Mouse (Mus musculus) activated CD4-positive, CD25-positive, alpha-beta regulatory T cell, adult 4 months (primary cell): ENCODE results near the gene Itga7. TPM values are rescaled to one million over a fixed set of nuclear protein-coding genes. Genes with fewer than 3 reads are reported as not detected.
"Not testable (repeated sequence)": the region's sequence is repeated elsewhere in the genome, so short reads cannot be mapped to it uniquely, and the experiment has no call there.

ENCODE experiments used
- ATAC-seq: one replicate; pipeline ENCODE4 v1.8.0; 2017
- polyA plus RNA-seq, 2 experiments: library from polyadenylated mRNA; unstranded; fragments of 100-300 nt; shearing (Covaris generic); gene quantifications; one replicate each; pipeline ENCODE4 v1.2.1; 2017

The Itga7 gene
- polyA plus RNA-seq, 2 experiments from 2014 or later = 2.9 to 6.1 TPM

- ATAC-seq = no peak
These were observed 2.3 kb downstream of the Itga7 start for GRCm38 (mm10) chr10:128935826-128936440.

GRCm38 (mm10) chr10:128937756-128938390 is 4.3 kb downstream of the Itga7 start:
- ATAC-seq = no peak

- ATAC-seq = no peak
These were observed 4.8 kb downstream of the Itga7 start for GRCm38 (mm10) chr10:128938457-128938856.

GRCm38 (mm10) chr10:128938974-128939373 is 5.4 kb downstream of the Itga7 start:
- no peak for ATAC-seq

GRCm38 (mm10) chr10:128940475-128941061 is 7.0 kb downstream of the Itga7 start:
- peak; percentile 97 for ATAC-seq

GRCm38 (mm10) chr10:128945675-128946074 is 12.1 kb downstream of the Itga7 start:
- ATAC-seq = no peak

- ATAC-seq = no peak
These were observed 13.9 kb downstream of the Itga7 start for GRCm38 (mm10) chr10:128947496-128947895.

GRCm38 (mm10) chr10:128950208-128950887 is 16.7 kb downstream of the Itga7 start:
- ATAC-seq = no peak

- ATAC-seq = no peak
These were observed 24.7 kb downstream of the Itga7 start for GRCm38 (mm10) chr10:128958340-128958739.

GRCm38 (mm10) chr10:128960142-128960541 is 26.5 kb downstream of the Itga7 start:
- ATAC-seq = no peak

- no peak for ATAC-seq
These were observed 27.3 kb downstream of the Itga7 start, which contains the start of gene Mettl7b for GRCm38 (mm10) chr10:128960590-128961584. Gene Mettl7b (minus strand): TSS chr10:128960988.

GRCm38 (mm10) chr10:128964961-128965360 is 31.3 kb downstream of the Itga7 start:
- no peak for ATAC-seq

- ATAC-seq = no peak
These were observed 32.3 kb downstream of the Itga7 start for GRCm38 (mm10) chr10:128965871-128966270.

GRCm38 (mm10) chr10:128968341-128968749 is 34.7 kb downstream of the Itga7 start:
- no peak for ATAC-seq

GRCm38 (mm10) chr10:128970740-128971250 is 37.2 kb downstream of the Itga7 start:
- no peak for ATAC-seq

- ATAC-seq = no peak
These were observed 39.2 kb downstream of the Itga7 start for GRCm38 (mm10) chr10:128972841-128973240.

- no peak for ATAC-seq
These were observed 42.8 kb downstream of the Itga7 start for GRCm38 (mm10) chr10:128976395-128976794.

GRCm38 (mm10) chr10:128977522-128978114 is 44.0 kb downstream of the Itga7 start:
- ATAC-seq = peak; percentile 43

GRCm38 (mm10) chr10:128980644-128981365 is 47.2 kb downstream of the Itga7 start:
- no peak for ATAC-seq

GRCm38 (mm10) chr10:128989131-128989530 is 55.5 kb downstream of the Itga7 start, which contains the start of gene Olfr9:
Gene Olfr9 (plus strand): TSS chr10:128989431.
- ATAC-seq = not testable (repeated sequence)
